Comparison of ENCODE assay signal across 10 mouse cellular contexts in genomic region chr11:106564261-106564660, GRCm38 (mm10). TPM values are rescaled to one million over a fixed set of nuclear protein-coding genes. Genes with fewer than 3 reads are reported as not detected.
DNase-seq lines count a peak whose midpoint lies in the region; ATAC-seq lines count a peak whose summit lies in the region.
"Had no signal": no experiment of that assay in that cellular context is flagged by ENCODE, and none has a peak within 500 bp of the region (broad histone marks: within the 10 kb centered on the region; RNA-seq: fewer than 3 reads in every experiment).

No protein-coding gene starts in this region.

- peaks cover 13% of the 10 kb centered on the region; the same call in 1 of the 2 replicates for H3K4me1 ChIP-seq in liver, embryonic 12.5 days

- H3K27me3 ChIP-seq in liver, embryonic 12.5 days (replicated peaks): no peaks in the 10 kb centered on the region
- H3K27me3 ChIP-seq: midbrain, embryonic 12.5 days had no signal

- ATAC-seq in liver, embryonic 12.5 days: no peak

- 69% methylated on average over 12 of the region's 12 CpGs for WGBS in liver, embryonic 12.5 days (ENCODE audit: insufficient replicate concordance)

- no peak overlapping the region for H3K27ac ChIP-seq in liver, embryonic 12.5 days
- H3K27ac ChIP-seq: kidney, postnatal 0 days; midbrain, embryonic 12.5 days had no signal

- DNase-seq in thymus, postnatal 4 days: peak; percentile 28
- no peak for DNase-seq in thymus, postnatal 14 days
- peak; percentile 59 to 65 for DNase-seq in heart, adult 18-20 months
- DNase-seq in left cerebral cortex, adult 9 months (ENCODE audit: low spot score in 2 of 2): peak; percentile 66 to 85
- no peak for DNase-seq in ovary, postnatal 14 days (ENCODE audit: low spot score)
- DNase-seq in kidney, postnatal 10 days: no peak
- DNase-seq in kidney, postnatal 36 days: no peak

- no peak overlapping the region for H3K4me2 ChIP-seq in liver, embryonic 12.5 days
- H3K4me2 ChIP-seq: midbrain, embryonic 12.5 days had no signal

- no peaks in the 10 kb centered on the region for H3K9me3 ChIP-seq in liver, embryonic 12.5 days (replicated peaks)
- H3K9me3 ChIP-seq: midbrain, embryonic 12.5 days had no signal

- no peak overlapping the region for H3K4me3 ChIP-seq in liver, embryonic 12.5 days
- H3K4me3 ChIP-seq: midbrain, embryonic 12.5 days had no signal

- H3K36me3 ChIP-seq in liver, embryonic 12.5 days: peaks cover 32% of the 10 kb centered on the region

- no peak overlapping the region for H3K9ac ChIP-seq in liver, embryonic 12.5 days
- H3K9ac ChIP-seq: midbrain, embryonic 12.5 days had no signal

RNA-seq across cellular contexts. Expression of gene Tex2, which starts 49.0 kb away (rescaled TPM):
- 10 to 100 TPM; 41.5 to 42.0 TPM for total RNA-seq in heart, adult 18-20 months (2021)
- polyA plus RNA-seq in liver, embryonic 12.5 days (2016; fragmentation: Nextera tagmentation; extraction: Ambion mirVana): 11.3 and 11.7 TPM in 2 replicates

Comparison
In these comparisons a context has a peak if more than half of its experiments do, and no peak if none do; other contexts are left out.
1. DNase-seq: peak in thymus, postnatal 4 days (single experiment), heart, adult 18-20 months (2 of 2) and left cerebral cortex, adult 9 months (2 of 2); none in thymus, postnatal 14 days (single experiment), ovary, postnatal 14 days (single experiment), kidney, postnatal 10 days (single experiment) and kidney, postnatal 36 days (0 of 2).